Mouse (Mus musculus) B cell, adult 67 days (primary cell): Measurements from ENCODE around the gene Ceacam18. TPM values are rescaled to one million over a fixed set of nuclear protein-coding genes. Genes with fewer than 3 reads are reported as not detected.

Experiments used
- total RNA-seq, 2 experiments: library from RNA; stranded (reverse); gene quantifications; 4 replicates each; pipeline ENCODE4 v1.2.4; 2023

The Ceacam18 gene
- not detected for total RNA-seq

GRCm38 (mm10) chr7:43634500-43634899 lies at the start of gene Ceacam18:
Gene Ceacam18, plus strand, starts transcription at chr7:43634707.

DNA sequence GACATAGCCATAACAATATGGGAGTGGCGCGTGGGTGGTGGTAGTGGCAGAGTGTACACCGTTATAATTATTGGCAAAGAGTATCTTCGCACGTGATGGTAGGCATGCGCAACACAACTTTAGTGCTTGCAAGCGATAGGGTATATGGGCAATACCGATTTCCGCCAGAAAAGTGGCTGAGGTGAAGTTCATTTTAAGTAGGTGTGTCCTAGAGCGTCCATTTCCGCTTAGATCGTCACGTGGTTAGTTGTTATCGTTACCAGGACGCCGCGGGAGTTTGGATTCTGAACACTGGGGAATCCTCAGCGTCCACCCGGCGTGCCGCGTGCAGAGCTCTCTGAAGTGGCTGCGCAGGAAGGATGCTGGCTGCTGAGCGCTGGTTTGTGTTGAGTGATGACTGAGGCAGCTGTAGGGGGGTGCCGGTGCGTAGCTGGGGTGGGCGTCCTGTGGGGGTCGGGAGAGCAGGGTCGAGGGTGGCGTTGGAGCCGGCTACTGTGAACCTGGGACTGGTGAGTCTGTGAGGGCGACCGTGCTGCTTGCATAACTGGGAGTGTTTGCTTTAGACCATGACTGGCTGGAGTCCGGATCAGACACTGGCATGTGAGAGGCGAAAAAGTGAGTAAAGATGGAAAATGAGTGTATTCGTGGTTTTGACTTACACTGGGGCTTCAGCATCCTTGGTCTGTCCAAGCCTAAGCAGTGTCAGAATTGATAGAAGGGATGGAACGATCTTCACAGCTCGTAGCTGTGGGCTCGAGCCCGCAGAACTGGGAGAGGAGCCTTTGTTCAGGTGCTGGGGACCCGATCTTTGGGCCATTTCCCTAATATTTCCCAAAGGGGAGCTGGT lies 27.4 kb upstream of the Ceacam18 start, which contains the start of gene Zfp819:
TSS of gene Zfp819 (plus strand) at position 274 of the 847 bp plus-strand sequence.

GRCm38 (mm10) chr7:43660002-43660401 lies 25.5 kb downstream of the Ceacam18 start, which contains the start of gene Siglece:
Gene Siglece, minus strand, starts transcription at chr7:43660161.

DNA sequence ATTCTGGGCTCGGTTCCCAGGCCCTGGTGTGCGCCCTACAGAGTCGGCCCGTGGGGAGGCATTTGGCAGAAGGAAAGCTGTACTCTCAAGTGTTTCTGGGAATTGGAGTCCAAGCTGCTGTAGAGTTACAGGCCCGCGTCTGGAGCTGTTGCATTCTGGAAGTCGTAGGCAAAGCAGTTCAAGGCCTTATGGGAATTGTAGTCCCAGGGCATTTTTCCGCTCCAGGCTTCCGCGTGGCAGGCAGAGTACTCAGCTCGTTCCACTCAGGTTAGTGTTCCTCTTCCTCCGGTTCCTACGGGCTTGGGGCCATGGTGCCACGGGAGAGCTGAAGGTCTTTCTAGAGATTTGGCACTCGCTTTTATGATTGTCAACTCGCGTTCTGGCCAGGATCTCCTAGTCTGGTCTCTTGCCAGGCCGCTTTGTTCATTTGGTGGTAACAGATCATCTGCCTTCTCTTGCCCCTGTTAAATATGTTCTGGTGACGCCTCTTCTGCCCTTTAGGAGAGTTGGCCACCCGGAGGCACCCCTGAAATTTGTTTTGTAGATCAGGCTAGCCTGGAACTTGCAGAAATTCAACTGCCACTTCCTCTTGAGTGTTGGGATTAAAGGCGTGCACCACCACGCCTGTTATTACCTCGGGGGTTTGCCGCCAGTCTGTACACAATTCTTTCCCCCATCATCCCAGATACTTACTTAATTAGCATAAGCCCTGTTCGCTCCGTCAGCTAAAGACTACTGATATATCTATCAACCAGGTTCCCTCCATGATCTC lies 37.5 kb downstream of the Ceacam18 start, which contains the start of gene Ctu1:
TSS of gene Ctu1 (plus strand) at position 208 of the 772 bp plus-strand sequence.

GRCm38 (mm10) chr7:43690118-43690517 lies 55.6 kb downstream of the Ceacam18 start, which contains the start of gene Klk14:
Gene Klk14, plus strand, starts transcription at chr7:43690418.

Other genes with a start within 250 kb of the Ceacam18 start
- 100 to 1,000 TPM; 423 to 427 TPM for gene Siglecg, start 226.5 kb upstream of the Ceacam18 start, total RNA-seq
- not detected for gene Lim2, start 207.0 kb upstream of the Ceacam18 start, total RNA-seq
- 1 to 10 TPM; 1.5 to 2.1 TPM for gene Nkg7, start 197.6 kb upstream of the Ceacam18 start, total RNA-seq
- not detected for gene Cldnd2, start 193.9 kb upstream of the Ceacam18 start, total RNA-seq
- 10 to 100 TPM; 40.2 to 43.3 TPM for gene Etfb, start 190.6 kb upstream of the Ceacam18 start, total RNA-seq
- gene Gm45233, start 190.6 kb upstream of the Ceacam18 start, total RNA-seq = not detected
- 1 to 10 TPM; 1.2 to 3.1 TPM for gene Vsig10l, start 171.6 kb upstream of the Ceacam18 start, total RNA-seq
- gene Iglon5, start 144.6 kb upstream of the Ceacam18 start, total RNA-seq = not detected
- not detected for gene 4931406B18Rik, start 128.8 kb upstream of the Ceacam18 start, total RNA-seq
- gene Cd33, start 90.3 kb upstream of the Ceacam18 start, total RNA-seq = 1 to 10 TPM; 1.0 to 2.3 TPM
- gene Zfp658, start 72.5 kb upstream of the Ceacam18 start, total RNA-seq = 1 to 10 TPM; 2.5 to 3.0 TPM
- gene Zfp719, start 55.1 kb upstream of the Ceacam18 start, total RNA-seq = 1 to 10 TPM; 7.8 to 9.9 TPM
- gene Zfp819, start 27.5 kb upstream of the Ceacam18 start, total RNA-seq = not detected
- gene Siglece, start 25.5 kb downstream of the Ceacam18 start, total RNA-seq = 1 to 10 TPM in 1 of 2 experiments, under 1 TPM in 1; 0.30 to 1.7 TPM
- gene Ctu1, start 37.3 kb downstream of the Ceacam18 start, total RNA-seq = 10 to 100 TPM in 1 of 2 experiments, 1 to 10 TPM in 1; 5.8 to 10.3 TPM
- gene Klk14, start 55.7 kb downstream of the Ceacam18 start, total RNA-seq = not detected
- not detected for gene Klk13, start 77.9 kb downstream of the Ceacam18 start, total RNA-seq
- not detected for gene Klk12, start 134.2 kb downstream of the Ceacam18 start, total RNA-seq
- not detected for gene Klk11, start 139.9 kb downstream of the Ceacam18 start, total RNA-seq
- not detected for gene Klk10, start 146.3 kb downstream of the Ceacam18 start, total RNA-seq
- not detected for gene Klk9, start 157.2 kb downstream of the Ceacam18 start, total RNA-seq
- gene Klk8, start 162.9 kb downstream of the Ceacam18 start, total RNA-seq = 1 to 10 TPM; 2.6 to 5.1 TPM
- under 1 TPM in 1 of 2 experiments, not detected in 1; 0.38 TPM for gene Klk7, start 176.6 kb downstream of the Ceacam18 start, total RNA-seq
- gene Klk6, start 189.8 kb downstream of the Ceacam18 start, total RNA-seq = not detected
- not detected for gene Klk5, start 207.3 kb downstream of the Ceacam18 start, total RNA-seq
- gene Klk4, start 246.5 kb downstream of the Ceacam18 start, total RNA-seq = not detected